Mouse (Mus musculus) kidney, adult 11 months (tissue): Measurements from ENCODE around the gene Selenon.

Experiments used
- DNase-seq: peaks from one replicate; pipeline ENCODE4 v3.0.0; 2022

Selenon gene

DNA sequence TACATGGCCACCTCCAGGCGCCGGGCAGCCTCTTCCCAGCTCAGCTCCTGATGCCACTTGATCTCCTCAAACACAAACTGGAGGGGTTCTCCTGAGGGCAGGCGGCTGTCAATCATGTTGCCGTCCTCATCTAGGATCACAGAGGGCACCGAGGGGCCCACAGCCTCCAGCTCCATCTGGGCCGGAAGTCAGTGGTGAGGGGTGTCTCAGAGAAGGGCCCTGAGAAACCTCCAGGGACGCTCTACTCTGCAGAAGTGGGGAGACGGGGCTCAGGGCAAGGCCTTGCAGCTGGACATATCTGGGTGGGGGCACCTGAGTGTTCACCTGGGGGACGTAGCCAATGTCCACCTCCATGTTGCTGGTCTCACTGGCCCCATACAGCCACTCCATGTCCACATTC lies 9.2 kb downstream of the Selenon start:
- DNase-seq = no peak

GRCm38 (mm10) chr4:134538997-134539580 lies 12.9 kb downstream of the Selenon start:
- DNase-seq = no peak

DNA sequence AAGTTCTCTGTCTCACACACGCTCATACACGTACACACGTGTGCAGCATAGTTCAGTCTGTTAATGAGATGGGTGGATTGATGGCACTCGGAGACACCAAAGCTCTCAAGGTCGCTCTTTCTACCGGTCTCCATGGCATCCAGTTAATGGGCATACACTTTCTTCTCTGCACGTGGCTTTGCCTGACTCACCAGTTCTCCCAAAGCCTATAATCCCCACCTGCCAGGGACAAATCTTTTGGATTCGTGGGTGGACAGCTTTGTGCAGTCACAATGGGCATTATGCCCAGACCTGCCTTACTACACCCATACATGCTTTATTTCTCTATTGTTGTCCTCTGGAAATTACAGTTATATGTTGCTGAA lies 16.2 kb downstream of the Selenon start:
- peak; percentile 28 for DNase-seq

DNA sequence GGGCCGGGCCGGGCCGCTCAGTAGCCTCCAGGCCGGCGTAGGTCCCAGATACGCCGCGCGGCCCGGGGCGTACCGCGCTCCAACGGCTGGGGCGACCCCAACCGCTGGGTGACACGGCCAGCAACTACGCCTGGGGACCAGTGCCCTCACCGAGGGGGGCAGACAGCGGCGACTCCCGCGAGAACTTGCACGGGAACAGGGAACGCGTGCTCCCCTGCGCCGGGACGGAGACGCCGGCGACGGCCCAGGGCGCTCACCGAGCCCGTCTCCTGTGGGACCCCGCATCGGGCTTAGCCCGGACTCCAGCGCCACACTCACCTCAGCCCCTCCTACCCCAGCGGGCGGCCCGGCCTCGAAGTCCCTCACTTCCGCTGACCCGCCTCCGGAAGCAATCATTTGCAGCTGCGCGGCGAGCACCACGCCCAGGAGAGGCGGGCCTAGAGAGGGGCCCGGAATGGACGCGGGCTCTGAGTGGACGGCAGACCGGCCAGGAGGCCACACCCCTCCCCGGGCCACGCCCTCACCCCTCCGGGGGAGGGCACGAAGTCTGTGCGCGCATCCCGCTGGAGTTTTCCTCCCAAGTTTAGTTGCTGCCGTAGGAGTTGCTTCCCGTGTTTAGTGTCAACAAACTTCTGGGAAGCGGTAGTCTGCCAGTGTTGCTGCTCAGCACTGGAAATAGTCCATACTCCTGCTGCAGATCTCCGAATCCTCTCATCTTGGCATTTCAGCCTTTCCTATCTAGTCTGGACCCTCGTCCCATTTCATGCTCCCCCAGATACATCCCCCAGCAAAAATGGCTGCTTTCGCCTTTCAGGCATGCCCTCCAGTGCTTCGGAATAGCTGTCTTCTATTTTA lies 16.8 kb downstream of the Selenon start, which contains the start of gene Mtfr1l:
Gene Mtfr1l (minus strand): TSS at position 456 of the 855 bp plus-strand sequence.
- DNase-seq = peak; percentile 98

DNA sequence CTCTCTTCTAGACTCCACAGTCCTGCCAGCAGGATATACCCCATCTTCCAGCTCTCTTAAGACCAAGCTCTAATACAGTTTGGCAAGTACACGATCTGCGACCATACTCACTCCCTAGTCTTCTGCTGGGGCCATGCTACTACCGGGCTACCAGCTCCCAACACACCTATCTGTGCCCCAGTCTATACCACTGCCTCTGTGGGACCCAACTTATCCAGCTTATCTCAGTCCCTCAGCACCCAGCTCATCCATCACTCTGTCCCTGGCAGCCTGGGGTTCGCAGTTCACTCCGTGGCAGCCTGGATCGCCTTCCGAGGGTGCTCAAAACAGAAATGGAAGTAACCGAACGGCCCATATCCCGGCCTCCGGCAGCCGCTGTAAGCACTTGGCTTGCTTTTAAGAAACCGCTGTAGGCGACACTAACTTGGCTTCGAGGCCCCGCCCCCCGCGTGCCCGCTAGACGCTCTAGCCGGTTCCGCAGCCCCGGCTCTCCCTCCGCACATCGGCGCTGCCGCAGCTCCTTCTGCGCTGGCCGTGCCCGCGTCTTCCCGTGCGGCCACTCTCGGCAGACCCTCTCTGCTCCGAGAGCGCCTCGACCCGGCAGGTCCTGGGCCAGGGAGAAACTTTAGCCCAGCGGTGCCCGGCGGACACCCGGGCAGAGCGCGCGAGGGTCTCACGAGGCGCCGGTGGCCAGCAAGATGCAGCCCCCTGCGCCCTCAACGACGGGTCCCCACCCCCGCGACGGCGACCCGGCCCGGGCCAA lies 17.7 kb downstream of the Selenon start:
- DNase-seq = peak; percentile 56

GRCm38 (mm10) chr4:134533421-134533820 lies 18.5 kb downstream of the Selenon start:
- DNase-seq = no peak

GRCm38 (mm10) chr4:134532928-134533327 lies 19.0 kb downstream of the Selenon start:
- no peak for DNase-seq

DNA sequence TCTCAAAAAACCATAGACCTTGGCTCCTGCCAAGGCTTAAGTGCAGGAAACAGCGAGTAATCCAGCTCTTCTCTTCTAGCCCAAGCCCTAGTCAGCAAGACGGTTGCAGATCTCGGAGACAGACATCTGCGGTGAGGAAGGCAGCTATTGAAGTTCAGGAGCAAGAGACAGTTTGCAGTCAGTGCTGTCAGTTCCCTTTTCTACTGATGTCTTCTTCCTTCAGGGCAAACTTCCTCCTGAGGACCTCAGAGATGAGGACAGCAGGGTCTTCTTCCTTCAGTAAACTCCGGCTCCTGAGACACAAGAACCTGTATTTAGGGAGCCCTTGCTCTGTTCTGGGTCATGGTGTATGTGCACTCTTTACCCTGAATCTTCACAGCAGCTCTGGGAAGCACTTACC lies 25.7 kb downstream of the Selenon start:
- DNase-seq = no peak

DNA sequence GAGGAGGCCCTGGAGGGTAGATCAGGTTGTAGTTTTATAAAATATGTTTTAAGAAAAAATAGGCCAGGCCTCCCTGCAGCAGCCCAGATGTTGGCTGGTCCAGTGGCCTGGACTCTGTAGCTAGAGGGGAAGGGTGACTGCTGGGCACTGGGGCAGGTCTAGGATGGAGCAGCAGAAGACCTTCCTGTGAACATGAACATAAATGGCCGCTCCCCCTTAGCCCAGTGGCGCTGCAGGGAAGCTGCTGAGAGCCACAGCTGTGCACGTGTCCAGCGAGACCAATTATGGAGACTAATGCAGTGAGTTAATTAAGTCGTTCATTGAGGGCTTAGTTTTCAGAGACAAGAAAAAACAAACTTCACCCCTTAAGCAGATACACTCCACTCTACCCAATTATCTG lies 26.2 kb downstream of the Selenon start:
- DNase-seq = no peak

GRCm38 (mm10) chr4:134523447-134523846 lies 28.5 kb downstream of the Selenon start:
- DNase-seq = no peak

DNA sequence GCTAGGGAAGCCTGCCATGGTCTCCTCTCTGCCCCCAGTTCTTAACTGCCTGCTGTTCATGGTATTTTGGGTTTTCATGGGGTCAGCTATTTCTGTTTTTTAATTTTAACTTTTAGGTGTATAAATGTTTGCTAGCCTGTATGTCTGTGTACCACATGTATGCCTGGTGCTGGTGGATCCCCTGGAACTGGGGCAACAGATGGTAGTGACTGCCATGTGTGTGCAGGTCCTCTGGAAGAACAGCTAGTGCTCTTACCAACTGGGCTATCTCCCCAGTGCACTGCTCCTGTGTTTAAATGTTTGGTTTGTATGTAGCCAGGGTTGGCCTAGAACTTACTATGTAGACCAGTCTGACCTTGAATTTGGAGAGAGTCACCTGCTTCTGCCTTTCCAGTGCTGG lies 32.7 kb downstream of the Selenon start:
- no peak for DNase-seq

DNA sequence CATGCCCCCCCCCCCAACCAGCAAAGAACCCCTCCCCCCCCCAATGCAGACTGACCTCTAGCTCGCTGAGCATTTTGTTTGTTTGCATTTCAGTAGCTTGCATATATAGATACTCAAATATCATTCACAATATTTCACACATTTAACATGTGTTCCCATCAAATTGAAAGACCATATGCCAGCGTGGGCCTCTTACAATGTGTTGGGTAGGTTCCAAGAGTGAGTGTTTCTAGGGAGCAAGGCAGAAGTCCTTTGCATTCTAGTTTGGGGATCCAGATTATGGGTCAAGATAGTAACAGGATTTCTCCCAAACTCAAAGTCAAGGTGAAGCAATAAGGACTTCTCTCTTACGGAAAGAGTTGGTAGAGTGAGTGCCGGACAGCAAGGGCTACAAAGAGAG lies 33.4 kb downstream of the Selenon start:
- DNase-seq = no peak

DNA sequence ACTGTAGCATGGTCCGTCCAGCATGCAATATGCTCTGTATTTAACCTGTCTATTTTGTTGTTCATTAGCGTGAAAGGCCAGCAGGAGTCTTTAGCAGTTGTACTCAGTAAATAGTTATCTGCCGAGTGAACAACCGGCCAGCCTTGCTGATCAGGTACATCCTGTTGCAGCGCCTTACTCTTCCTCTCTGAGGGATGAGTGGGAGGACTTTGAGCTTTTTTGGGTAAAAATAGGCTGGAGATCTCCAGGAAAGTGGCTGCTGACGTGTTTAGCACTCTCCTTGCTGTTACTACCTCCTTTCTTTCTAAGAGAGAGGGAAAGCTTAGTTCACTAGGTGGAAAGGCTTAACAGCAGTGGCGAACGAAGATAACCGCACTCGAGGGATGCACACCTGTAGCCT lies 34.2 kb downstream of the Selenon start:
- DNase-seq = no peak

GRCm38 (mm10) chr4:134516981-134517380 lies 35.0 kb downstream of the Selenon start:
- no peak for DNase-seq

GRCm38 (mm10) chr4:134515614-134516013 lies 36.4 kb downstream of the Selenon start:
- no peak for DNase-seq

DNA sequence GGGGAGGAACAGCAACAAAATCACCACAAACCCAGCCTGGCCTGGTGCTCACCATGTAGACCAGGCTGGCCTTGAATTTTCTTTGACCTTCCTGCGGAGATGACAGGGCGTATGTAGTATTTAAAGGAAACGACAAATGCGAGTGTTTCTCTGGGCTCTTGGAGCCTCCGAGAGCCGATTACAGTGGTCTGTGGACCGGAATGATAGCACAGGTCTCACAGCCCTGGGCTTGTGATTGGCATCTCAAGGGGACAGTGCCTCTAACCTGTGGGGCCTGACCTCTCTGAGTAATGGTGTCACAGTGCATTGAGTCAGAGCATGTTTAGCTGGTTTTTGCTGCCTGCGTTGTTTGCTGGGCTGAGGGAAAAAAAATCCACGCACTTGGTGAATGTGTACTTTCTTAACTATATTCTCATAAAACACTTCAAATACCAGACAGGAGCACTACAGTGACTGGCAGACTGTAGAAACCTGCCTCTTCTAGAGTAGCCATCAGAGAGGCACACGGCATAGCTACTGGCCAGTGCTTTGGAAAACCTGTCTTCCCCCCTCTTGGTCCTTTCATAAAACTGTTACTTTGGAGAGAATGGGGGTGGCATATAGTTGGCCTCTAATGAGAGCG lies 37.5 kb downstream of the Selenon start:
- no peak for DNase-seq

- peak; percentile 59 for DNase-seq
These were observed 39.2 kb downstream of the Selenon start for GRCm38 (mm10) chr4:134512798-134513197.

GRCm38 (mm10) chr4:134511730-134512129 lies 40.2 kb downstream of the Selenon start:
- DNase-seq = no peak

- peak; percentile 86 for DNase-seq
These were observed 41.0 kb downstream of the Selenon start, which contains the start of gene Aunip for GRCm38 (mm10) chr4:134510845-134511411. TSS of gene Aunip (plus strand) at chr4:134510999.

DNA sequence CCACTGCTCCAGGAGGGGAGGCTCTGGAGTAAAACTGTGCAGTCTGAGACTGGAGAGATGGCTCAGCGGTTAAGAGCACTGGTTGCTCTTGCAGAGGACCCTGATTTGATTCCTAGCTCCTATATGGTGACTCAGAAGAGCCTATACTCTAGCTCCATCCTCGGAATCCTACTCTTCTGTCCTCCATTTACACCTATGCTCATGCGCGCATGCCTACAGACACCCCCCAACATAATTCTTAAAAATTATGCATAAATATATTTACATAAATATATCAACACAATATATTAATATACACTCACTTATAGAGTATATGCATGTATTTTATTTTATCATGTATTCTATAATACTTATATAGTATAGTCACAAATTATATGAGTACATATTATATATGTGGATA lies 41.6 kb downstream of the Selenon start:
- DNase-seq = no peak

DNA sequence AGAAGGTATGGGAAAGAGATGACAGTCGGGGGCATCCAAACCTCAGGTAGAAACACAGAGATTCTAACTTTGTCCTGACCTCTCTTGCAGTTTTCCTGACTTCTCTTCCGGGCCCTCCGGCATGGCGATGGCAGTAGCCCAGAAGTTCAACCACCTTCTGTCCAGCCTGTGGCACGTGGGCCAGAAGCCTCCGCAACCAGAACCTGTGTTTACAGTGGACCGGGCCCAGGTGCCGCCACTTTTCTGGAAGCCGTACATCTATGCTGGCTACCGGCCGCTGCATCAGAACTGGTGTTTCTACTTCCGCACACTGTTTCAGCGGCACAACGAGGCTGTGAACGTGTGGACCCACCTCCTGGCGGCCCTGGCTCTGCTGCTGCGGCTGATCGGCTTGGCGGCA lies 45.3 kb downstream of the Selenon start:
- DNase-seq = no peak

DNA sequence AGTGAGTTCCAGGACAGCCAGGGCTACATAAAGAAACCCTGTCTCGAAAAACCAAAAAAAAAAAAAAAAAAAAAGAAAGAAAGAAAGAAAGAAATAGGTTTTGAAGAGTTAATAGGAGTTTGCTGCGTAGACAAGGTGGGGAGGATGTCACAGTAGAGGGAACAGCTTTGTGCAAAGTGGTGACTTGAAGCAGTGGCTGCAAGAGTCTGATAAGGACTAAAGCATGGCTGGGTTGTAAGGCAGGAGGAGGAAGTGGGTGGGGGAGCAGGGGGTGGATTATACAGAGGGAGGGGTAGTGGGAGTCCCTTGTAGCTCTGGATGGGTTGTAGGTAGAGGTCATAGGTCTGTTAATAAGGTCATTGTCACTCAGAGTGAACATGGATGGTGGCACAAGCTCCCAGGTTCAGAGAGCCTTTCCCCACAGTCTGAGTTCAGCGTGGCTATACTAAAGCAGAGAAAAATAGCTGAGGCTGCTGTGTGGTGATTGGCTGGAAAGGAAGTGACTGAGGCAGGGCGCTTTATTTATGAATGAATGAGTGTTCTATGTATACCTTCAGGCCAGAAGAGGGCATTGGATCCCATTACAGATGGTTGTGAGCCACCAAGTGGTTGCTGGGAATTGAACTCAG lies 45.9 kb downstream of the Selenon start:
- no peak for DNase-seq
